Mouse (Mus musculus): ENCODE measurements at regions not wholly inside any gene's neighbourhood (a gene's known extent, or its start where the extent isn't known, plus 50 kb on each side); places are given as distances from the start of the nearest gene placed in this dataset.

DNA sequence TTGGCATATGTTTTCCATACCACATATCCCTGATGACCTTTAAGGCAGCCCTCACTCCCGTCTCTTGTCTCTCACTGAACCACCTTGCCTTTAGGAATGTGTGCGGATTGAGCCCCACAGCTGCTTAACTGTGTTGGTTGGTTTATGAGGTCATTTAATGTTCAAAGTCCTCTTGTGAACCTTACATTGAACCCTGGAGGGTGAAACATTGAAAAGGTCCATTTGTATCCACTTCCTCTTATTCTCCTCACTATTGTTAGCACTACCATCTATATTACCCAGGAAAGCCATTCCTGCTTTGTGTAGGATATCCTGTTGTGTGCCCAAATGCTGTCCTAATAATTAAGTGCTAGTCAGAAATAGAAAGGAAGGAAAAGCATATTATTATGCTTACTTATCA lies 336.2 kb upstream of the A1bg start:
- Histone ChIP-seq H3K4me1 (replicated peaks; ENCODE audit: control insufficient read depth, insufficient read depth, low read length) (no peaks in the 10 kb centered on the region), H3K27ac (ENCODE audit: low read depth, low read length) (no peak overlapping the region), H3K4me2 (ENCODE audit: low read depth, low read length, severe bottlenecking) (no peak overlapping the region), H3K4me3 (ENCODE audit: low read depth, low read length) (no peak overlapping the region), H3K9ac (ENCODE audit: low read length) (no peak overlapping the region), H3K36me3 (ENCODE audit: control insufficient read depth, insufficient read depth, low read length) (no peaks in the 10 kb centered on the region), H3K27me3 (ENCODE audit: control insufficient read depth, insufficient read depth, low read length) (no peaks in the 10 kb centered on the region), H3K9me3 (ENCODE audit: control insufficient read depth, low read length) (no peaks in the 10 kb centered on the region)
- DNase-seq (ENCODE audit: low spot score): no peak
- WGBS: 91% methylated on average over 2 of the region's 2 CpGs
- ATAC-seq (replicated peaks; ENCODE audit: low FRiP score): no peak

DNA sequence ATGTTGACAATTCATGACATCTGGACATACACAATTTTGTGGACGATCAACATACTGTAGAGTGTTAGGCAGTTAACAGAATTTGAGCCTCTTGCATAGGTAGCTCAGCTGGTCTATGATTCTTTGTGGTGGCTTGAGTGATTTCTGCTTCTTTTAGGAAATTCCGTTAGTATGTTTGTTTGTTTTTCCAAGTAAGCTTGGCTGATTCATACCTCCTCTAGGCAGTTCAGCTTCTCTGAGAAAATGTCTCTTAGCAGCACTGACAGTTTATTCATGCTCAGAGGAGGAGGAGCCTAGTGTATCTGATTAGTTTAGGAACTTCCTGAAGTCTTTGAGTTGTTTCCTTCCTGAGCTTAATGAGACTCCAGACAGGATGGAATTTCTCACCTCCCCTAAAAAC lies 321.7 kb upstream of the A1bg start:
- Histone ChIP-seq H3K4me2 (ENCODE audit: low read depth, low read length, severe bottlenecking) (no peak overlapping the region), H3K27me3 (ENCODE audit: control insufficient read depth, insufficient read depth, low read length) (no peaks in the 10 kb centered on the region), H3K4me1 (replicated peaks; ENCODE audit: control insufficient read depth, insufficient read depth, low read length) (no peaks in the 10 kb centered on the region), H3K4me3 (ENCODE audit: low read depth, low read length) (no peak overlapping the region), H3K36me3 (ENCODE audit: control insufficient read depth, insufficient read depth, low read length) (no peaks in the 10 kb centered on the region), H3K9me3 (ENCODE audit: control insufficient read depth, low read length) (no peaks in the 10 kb centered on the region), H3K27ac (ENCODE audit: low read depth, low read length) (no peak overlapping the region), H3K9ac (ENCODE audit: low read length) (no peak overlapping the region)
- no peak for ATAC-seq (replicated peaks; ENCODE audit: low FRiP score)
- 90% methylated on average over 2 of the region's 2 CpGs for WGBS
- no peak for DNase-seq (ENCODE audit: low spot score)

DNA sequence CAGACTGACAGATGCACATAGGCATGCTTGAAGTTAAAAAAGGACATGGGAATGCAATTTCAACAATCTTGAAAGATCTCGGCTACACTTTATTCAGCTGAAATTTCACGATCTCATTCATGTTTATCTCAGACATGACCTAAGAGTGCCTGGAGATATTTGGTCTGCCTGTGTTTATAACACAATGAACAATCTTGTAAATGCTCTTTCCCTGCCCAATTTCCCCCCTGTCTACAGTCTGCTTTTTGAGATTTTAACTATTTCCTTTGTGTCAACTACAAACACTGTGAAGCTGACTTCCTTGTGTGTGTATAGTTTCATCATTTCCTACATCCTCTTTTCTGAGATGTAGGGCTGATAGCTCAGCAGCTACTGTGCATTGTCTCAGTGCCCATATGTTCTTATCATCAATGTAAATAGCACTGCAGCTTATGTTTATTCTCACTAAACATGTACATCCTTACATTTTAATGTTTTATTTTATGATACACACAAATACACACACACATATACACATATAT lies 319.4 kb upstream of the A1bg start:
- DNase-seq (ENCODE audit: low spot score) (no peak), ATAC-seq (replicated peaks; ENCODE audit: low FRiP score) (no peak)
- H3K9ac ChIP-seq (ENCODE audit: low read length): no peak overlapping the region
- H3K4me3 ChIP-seq (ENCODE audit: low read depth, low read length): no peak overlapping the region
- H3K27ac ChIP-seq (ENCODE audit: low read depth, low read length): no peak overlapping the region
- no peaks in the 10 kb centered on the region for H3K9me3 ChIP-seq (ENCODE audit: control insufficient read depth, low read length)
- 94% methylated on average over 2 of the region's 2 CpGs for WGBS
- H3K36me3 ChIP-seq (ENCODE audit: control insufficient read depth, insufficient read depth, low read length): no peaks in the 10 kb centered on the region
- no peaks in the 10 kb centered on the region for H3K4me1 ChIP-seq (replicated peaks; ENCODE audit: control insufficient read depth, insufficient read depth, low read length)
- no peaks in the 10 kb centered on the region for H3K27me3 ChIP-seq (ENCODE audit: control insufficient read depth, insufficient read depth, low read length)
- H3K4me2 ChIP-seq (ENCODE audit: low read depth, low read length, severe bottlenecking): no peak overlapping the region

DNA sequence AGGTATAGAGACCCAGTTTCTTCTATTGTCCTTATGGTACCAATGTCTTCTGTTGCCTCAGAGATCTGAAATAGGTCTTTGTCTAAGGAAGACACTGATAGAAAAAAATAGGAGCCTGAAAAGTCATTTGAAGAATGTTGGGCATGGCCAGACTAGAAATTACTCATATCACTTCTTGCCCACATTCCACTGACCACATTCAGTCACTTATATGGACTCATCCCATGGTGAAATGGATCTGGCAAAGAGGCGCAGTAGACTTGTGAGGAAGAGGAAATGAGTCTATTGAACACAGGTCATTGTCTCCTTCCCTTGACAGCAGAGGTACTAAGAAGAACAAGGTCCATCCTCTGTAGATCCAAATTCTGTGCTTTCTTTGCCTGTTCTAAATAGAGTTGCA lies 318.9 kb upstream of the A1bg start:
- DNase-seq (ENCODE audit: low spot score): no peak
- no peaks in the 10 kb centered on the region for H3K4me1 ChIP-seq (replicated peaks; ENCODE audit: control insufficient read depth, insufficient read depth, low read length)
- H3K4me3 ChIP-seq (ENCODE audit: low read depth, low read length): no peak overlapping the region
- no peak overlapping the region for H3K9ac ChIP-seq (ENCODE audit: low read length)
- no peaks in the 10 kb centered on the region for H3K36me3 ChIP-seq (ENCODE audit: control insufficient read depth, insufficient read depth, low read length)
- no peaks in the 10 kb centered on the region for H3K9me3 ChIP-seq (ENCODE audit: control insufficient read depth, low read length)
- no peak overlapping the region for H3K27ac ChIP-seq (ENCODE audit: low read depth, low read length)
- ATAC-seq (replicated peaks; ENCODE audit: low FRiP score): no peak
- H3K4me2 ChIP-seq (ENCODE audit: low read depth, low read length, severe bottlenecking): no peak overlapping the region
- no peaks in the 10 kb centered on the region for H3K27me3 ChIP-seq (ENCODE audit: control insufficient read depth, insufficient read depth, low read length)
- 79% methylated on average over 1 of the region's 1 CpGs for WGBS

DNA sequence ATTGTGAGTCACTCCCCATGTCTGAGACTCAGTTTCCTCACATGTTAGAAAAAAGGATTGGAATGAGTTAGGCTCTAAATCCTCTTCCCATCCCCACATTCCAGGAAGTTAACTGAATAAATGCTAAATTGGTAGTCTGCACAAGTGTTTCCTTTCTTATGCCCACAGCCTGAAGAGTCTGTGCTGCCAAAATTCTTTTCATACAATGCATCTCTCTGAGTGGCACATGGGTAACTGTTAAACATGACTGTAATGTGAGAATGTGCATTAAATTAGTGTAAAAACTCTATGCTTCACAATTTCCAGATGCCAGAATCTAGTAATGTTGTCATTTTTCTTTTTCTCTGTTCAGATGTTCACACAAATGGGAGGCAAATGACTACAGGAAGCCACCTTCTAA lies 317.5 kb upstream of the A1bg start:
- DNase-seq (ENCODE audit: low spot score) (no peak), ATAC-seq (replicated peaks; ENCODE audit: low FRiP score) (no peak)
- no peak overlapping the region for H3K4me2 ChIP-seq (ENCODE audit: low read depth, low read length, severe bottlenecking)
- H3K9ac ChIP-seq (ENCODE audit: low read length): no peak overlapping the region
- H3K27me3 ChIP-seq (ENCODE audit: control insufficient read depth, insufficient read depth, low read length): no peaks in the 10 kb centered on the region
- no peaks in the 10 kb centered on the region for H3K36me3 ChIP-seq (ENCODE audit: control insufficient read depth, insufficient read depth, low read length)
- no peak overlapping the region for H3K4me3 ChIP-seq (ENCODE audit: low read depth, low read length)
- no peaks in the 10 kb centered on the region for H3K4me1 ChIP-seq (replicated peaks; ENCODE audit: control insufficient read depth, insufficient read depth, low read length)
- no peak overlapping the region for H3K27ac ChIP-seq (ENCODE audit: low read depth, low read length)
- H3K9me3 ChIP-seq (ENCODE audit: control insufficient read depth, low read length): no peaks in the 10 kb centered on the region

DNA sequence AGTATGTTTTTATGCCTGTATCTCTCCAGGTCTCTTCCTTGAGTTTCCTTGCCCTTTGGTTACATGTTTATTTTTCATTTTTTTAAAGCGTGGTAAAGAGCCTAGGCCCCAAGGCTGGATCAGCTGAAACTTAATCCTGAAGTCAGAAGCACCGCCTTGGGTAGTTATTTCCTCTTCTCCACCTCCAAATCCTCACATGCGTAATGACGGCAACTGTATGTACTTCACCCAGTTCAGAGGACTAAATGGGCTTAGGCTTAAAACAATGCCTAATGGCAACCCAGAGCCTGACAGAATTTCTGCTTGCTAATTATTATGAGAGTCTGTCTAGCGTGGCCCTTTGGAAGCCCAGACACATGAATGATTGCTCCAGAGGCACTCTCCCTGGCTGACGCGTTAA lies 316.6 kb upstream of the A1bg start:
- ATAC-seq (replicated peaks; ENCODE audit: low FRiP score) (no peak), DNase-seq (ENCODE audit: low spot score) (no peak)
- Histone ChIP-seq H3K4me3 (ENCODE audit: low read depth, low read length) (no peak overlapping the region), H3K9me3 (ENCODE audit: control insufficient read depth, low read length) (no peaks in the 10 kb centered on the region), H3K4me1 (replicated peaks; ENCODE audit: control insufficient read depth, insufficient read depth, low read length) (no peaks in the 10 kb centered on the region), H3K27ac (ENCODE audit: low read depth, low read length) (no peak overlapping the region), H3K36me3 (ENCODE audit: control insufficient read depth, insufficient read depth, low read length) (no peaks in the 10 kb centered on the region), H3K9ac (ENCODE audit: low read length) (no peak overlapping the region), H3K4me2 (ENCODE audit: low read depth, low read length, severe bottlenecking) (no peak overlapping the region), H3K27me3 (ENCODE audit: control insufficient read depth, insufficient read depth, low read length) (no peaks in the 10 kb centered on the region)
- WGBS: 73% methylated on average over 7 of the region's 7 CpGs

DNA sequence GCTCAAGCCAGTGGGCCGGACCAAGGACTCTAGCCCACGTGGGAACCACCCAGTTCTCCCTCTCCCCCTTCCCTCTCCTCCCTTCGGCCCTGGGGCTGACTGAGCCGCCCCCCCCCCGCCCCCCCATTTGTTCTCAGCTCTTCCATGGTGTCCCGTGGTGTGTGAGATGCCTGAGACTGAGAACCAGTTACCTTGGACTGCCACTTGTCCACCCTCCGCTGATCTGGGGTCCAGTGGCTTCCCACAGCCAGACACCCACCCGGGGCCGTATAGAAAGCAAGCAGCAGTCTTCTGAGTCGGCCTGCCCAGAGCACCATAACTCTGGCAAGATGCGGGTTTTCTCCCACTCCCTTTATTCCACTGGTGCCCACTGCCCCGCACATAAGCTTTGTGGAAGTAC lies 316.2 kb upstream of the A1bg start:
- Histone ChIP-seq H3K4me3 (ENCODE audit: low read depth, low read length) (no peak overlapping the region), H3K27ac (ENCODE audit: low read depth, low read length) (no peak overlapping the region), H3K9ac (ENCODE audit: low read length) (no peak overlapping the region), H3K9me3 (ENCODE audit: control insufficient read depth, low read length) (no peaks in the 10 kb centered on the region), H3K4me2 (ENCODE audit: low read depth, low read length, severe bottlenecking) (no peak overlapping the region), H3K36me3 (ENCODE audit: control insufficient read depth, insufficient read depth, low read length) (no peaks in the 10 kb centered on the region), H3K4me1 (replicated peaks; ENCODE audit: control insufficient read depth, insufficient read depth, low read length) (no peaks in the 10 kb centered on the region), H3K27me3 (ENCODE audit: control insufficient read depth, insufficient read depth, low read length) (no peaks in the 10 kb centered on the region)
- peak; percentile 46 for DNase-seq (ENCODE audit: low spot score)
- ATAC-seq (replicated peaks; ENCODE audit: low FRiP score): no peak
- 69% methylated on average over 9 of the region's 12 CpGs for WGBS

DNA sequence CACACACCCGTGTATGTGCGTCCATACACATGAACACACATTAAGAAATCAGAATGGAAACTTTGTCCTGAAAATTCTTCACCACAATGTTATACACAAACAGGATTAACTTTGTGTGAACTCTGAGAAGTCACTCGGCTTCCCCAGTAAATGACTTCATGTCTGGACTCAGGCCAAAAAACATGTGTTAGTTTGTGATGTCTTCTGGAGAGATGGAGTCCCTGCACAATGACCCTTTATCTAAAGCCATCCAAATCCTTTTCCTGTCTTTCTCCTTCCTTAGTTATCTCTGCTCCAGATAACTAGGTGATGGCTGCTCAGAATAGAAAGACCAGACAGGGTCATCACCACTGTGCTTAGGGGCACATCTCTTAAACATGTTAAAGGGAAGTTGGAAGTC lies 306.8 kb upstream of the A1bg start:
- H3K4me2 ChIP-seq (ENCODE audit: low read depth, low read length, severe bottlenecking): no peak overlapping the region
- H3K4me3 ChIP-seq (ENCODE audit: low read depth, low read length): no peak overlapping the region
- H3K27me3 ChIP-seq (ENCODE audit: control insufficient read depth, insufficient read depth, low read length): no peaks in the 10 kb centered on the region
- no peaks in the 10 kb centered on the region for H3K36me3 ChIP-seq (ENCODE audit: control insufficient read depth, insufficient read depth, low read length)
- no peaks in the 10 kb centered on the region for H3K9me3 ChIP-seq (ENCODE audit: control insufficient read depth, low read length)
- 81% methylated on average over 3 of the region's 3 CpGs for WGBS
- ATAC-seq (replicated peaks; ENCODE audit: low FRiP score) (no peak), DNase-seq (ENCODE audit: low spot score) (no peak)
- no peak overlapping the region for H3K27ac ChIP-seq (ENCODE audit: low read depth, low read length)
- H3K9ac ChIP-seq (ENCODE audit: low read length): no peak overlapping the region
- H3K4me1 ChIP-seq (replicated peaks; ENCODE audit: control insufficient read depth, insufficient read depth, low read length): no peaks in the 10 kb centered on the region

DNA sequence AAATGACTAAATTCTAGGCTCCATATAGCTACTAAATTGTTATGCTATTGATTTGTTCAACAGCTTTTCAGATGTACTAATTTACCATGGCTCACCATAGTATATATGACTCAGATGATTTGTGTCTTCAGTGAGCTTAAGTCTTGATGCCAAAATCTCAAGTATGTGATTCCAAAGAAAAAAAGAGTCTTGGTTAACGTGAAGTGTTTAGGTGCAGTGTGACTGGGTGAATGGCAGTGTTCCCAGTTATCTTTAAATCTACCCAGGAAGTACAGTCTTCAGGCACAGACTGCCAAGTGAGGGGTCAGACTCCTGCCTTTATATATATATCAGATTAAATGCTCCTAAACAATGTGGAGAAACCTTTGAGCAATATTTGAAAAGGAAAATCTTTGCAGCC lies 300.1 kb upstream of the A1bg start:
- Histone ChIP-seq H3K27me3 (ENCODE audit: control insufficient read depth, insufficient read depth, low read length) (no peaks in the 10 kb centered on the region), H3K4me1 (replicated peaks; ENCODE audit: control insufficient read depth, insufficient read depth, low read length) (no peaks in the 10 kb centered on the region), H3K9ac (ENCODE audit: low read length) (no peak overlapping the region), H3K4me3 (ENCODE audit: low read depth, low read length) (no peak overlapping the region), H3K9me3 (ENCODE audit: control insufficient read depth, low read length) (no peaks in the 10 kb centered on the region), H3K36me3 (ENCODE audit: control insufficient read depth, insufficient read depth, low read length) (no peaks in the 10 kb centered on the region), H3K27ac (ENCODE audit: low read depth, low read length) (no peak overlapping the region), H3K4me2 (ENCODE audit: low read depth, low read length, severe bottlenecking) (no peak overlapping the region)
- ATAC-seq (replicated peaks; ENCODE audit: low FRiP score) (no peak), DNase-seq (ENCODE audit: low spot score) (no peak)
- 85% methylated on average over 1 of the region's 1 CpGs for WGBS

All from forebrain, embryonic 11.5 days (tissue).